Mouse (Mus musculus) MEL (cell line): ENCODE data around the gene Myh7.

ENCODE experiments used
- BHLHE40 ChIP-seq: IDR thresholded peaks from 2 replicates; pipeline ENCODE4 v1.6.1; 2012; ENCODE audit warnings: low read depth, mild to moderate bottlenecking, inconsistent platforms, low read length, improper control_type of control experiment, borderline replicate concordance
- CHD1 ChIP-seq: IDR thresholded peaks from 2 replicates; pipeline ENCODE4 v1.6.1; 2012; ENCODE audit warnings: low read depth, mild to moderate bottlenecking, inconsistent platforms, low read length, improper control_type of control experiment
- CTCF ChIP-seq, 3 experiments: IDR thresholded peaks in 2 of 3; conservative IDR thresholded peaks in 1 of 3; 2 replicates each; pipeline ENCODE4 v1.5.1; 2011 to 2012; ENCODE audit warnings: low read length in 3 of 3, low read depth in 2 of 3, mild to moderate bottlenecking in 2 of 3, improper control_type of control experiment in 1 of 3, inconsistent platforms in 1 of 3, mixed read lengths in 1 of 3, moderate library complexity in 1 of 3; ENCODE audit not compliant: control insufficient read depth in 1 of 3, insufficient read depth in 1 of 3, poor library complexity in 1 of 3, severe bottlenecking in 1 of 3
- E2F4 ChIP-seq: IDR thresholded peaks from 2 replicates; pipeline ENCODE4 v1.6.1; 2011; ENCODE audit warnings: low read depth, low read length, improper control_type of control experiment, borderline replicate concordance
- EP300 ChIP-seq, 2 experiments: IDR thresholded peaks; 2 replicates each; pipeline ENCODE4 v1.6.1; 2011; ENCODE audit warnings: improper control_type of control experiment in 2 of 2, low read length in 2 of 2, low read depth in 1 of 2, mild to moderate bottlenecking in 1 of 2
- GATA1 ChIP-seq: IDR thresholded peaks from 2 replicates; pipeline ENCODE4 v1.6.1; 2011; ENCODE audit warnings: low read depth, low read length, improper control_type of control experiment
- MAZ ChIP-seq: IDR thresholded peaks from 2 replicates; pipeline ENCODE4 v1.6.1; 2012; ENCODE audit warnings: low read depth, mild to moderate bottlenecking, inconsistent platforms, low read length, improper control_type of control experiment
- POLR2A ChIP-seq, 2 experiments: IDR thresholded peaks; 2 replicates each; pipeline ENCODE4 v1.6.1; 2011 to 2012; ENCODE audit warnings: low read length in 2 of 2, mild to moderate bottlenecking in 2 of 2, control low read depth in 1 of 2, improper control_type of control experiment in 1 of 2, low read depth in 1 of 2, moderate library complexity in 1 of 2; ENCODE audit not compliant: control insufficient read depth in 1 of 2, insufficient read depth in 1 of 2, poor library complexity in 1 of 2
- SIN3A ChIP-seq: IDR thresholded peaks from 2 replicates; pipeline ENCODE4 v1.6.1; 2012; ENCODE audit warnings: low read length, improper control_type of control experiment, inconsistent platforms
- UBTF ChIP-seq: IDR thresholded peaks from 2 replicates; pipeline ENCODE4 v1.6.1; 2012; ENCODE audit warnings: low read depth, mild to moderate bottlenecking, inconsistent platforms, low read length, improper control_type of control experiment, moderate library complexity, borderline replicate concordance; ENCODE audit not compliant: insufficient read depth

- no peak for TF ChIP-seq CHD1
- TF ChIP-seq E2F4 = no peak
- no peak for TF ChIP-seq GATA1
- no peak for TF ChIP-seq POLR2A (IDR thresholded peaks at IDR 0.05; ENCODE audit: control insufficient read depth in 1 of 2, insufficient read depth in 1 of 2, low read depth in 1 of 2, low read length in 2 of 2, poor library complexity in 1 of 2)
- no peak for TF ChIP-seq CTCF (IDR thresholded peaks at IDR 0.05 in 2 of 3, conservative IDR thresholded peaks at IDR 0.05 in 1 of 3; ENCODE audit: control insufficient read depth in 1 of 3, insufficient read depth in 1 of 3, low read depth in 2 of 3, low read length in 3 of 3, poor library complexity in 1 of 3, severe bottlenecking in 1 of 3)
- TF ChIP-seq BHLHE40 = no peak
- no peak for TF ChIP-seq SIN3A
- no peak for TF ChIP-seq EP300 (IDR thresholded peaks at IDR 0.05; ENCODE audit: low read depth in 1 of 2, low read length in 2 of 2)
- TF ChIP-seq UBTF = no peak
- TF ChIP-seq MAZ = no peak
These were observed 68.8 kb downstream of the Myh7 start, which contains the start of gene Efs for GRCm38 (mm10) chr14:54925349-54926342.
